Mouse (Mus musculus) limb, embryonic 11.5 days (tissue): Measurements from ENCODE around the gene Ankmy1. TPM values are rescaled to one million over a fixed set of nuclear protein-coding genes. Genes with fewer than 3 reads are reported as not detected.

Experiments used
- ATAC-seq: fragments of 200-750 bp; cut with Nextera tagmentation; 2 replicates; pipeline ENCODE4 v1.8.0; 2017; ENCODE audit warnings: low read depth; ENCODE audit not compliant: insufficient number of reproducible peaks, low FRiP score, low TSS enrichment
- DNase-seq: peaks from one replicate; pipeline ENCODE4 v3.0.0-alpha.2; 2015; ENCODE audit warnings: low spot score
- H3K27ac ChIP-seq: fragments of 300-500 bp; sonication (generic); replicated peaks from 2 replicates; pipeline ENCODE4 v1.5.1; 2014; ENCODE audit warnings: low read depth, mild to moderate bottlenecking, low read length
- H3K27me3 ChIP-seq: fragments of 300-500 bp; sonication (generic); 2 replicates; pipeline ENCODE4 v1.6.1; 2014; ENCODE audit warnings: mild to moderate bottlenecking, low read length, mixed read lengths; ENCODE audit not compliant: control insufficient read depth, insufficient read depth
- H3K36me3 ChIP-seq: fragments of 300-500 bp; sonication (generic); 2 replicates; pipeline ENCODE4 v1.6.1; 2014; ENCODE audit warnings: mild to moderate bottlenecking, low read length, moderate library complexity, mixed read lengths; ENCODE audit not compliant: control insufficient read depth, insufficient read depth
- H3K4me1 ChIP-seq: fragments of 300-500 bp; sonication (generic); 2 replicates; pipeline ENCODE4 v1.6.1; 2014; ENCODE audit warnings: low read length, mixed read lengths; ENCODE audit not compliant: control insufficient read depth, insufficient read depth
- H3K4me2 ChIP-seq: fragments of 300-500 bp; sonication (generic); 2 replicates; pipeline ENCODE4 v1.6.1; 2014; ENCODE audit warnings: low read depth, mild to moderate bottlenecking, moderate library complexity; ENCODE audit not compliant: severe bottlenecking
- H3K4me3 ChIP-seq: fragments of 300-500 bp; sonication (generic); 2 replicates; pipeline ENCODE4 v1.5.1; 2014; ENCODE audit warnings: low read depth, low read length
- H3K9ac ChIP-seq: fragments of 300-500 bp; sonication (generic); 2 replicates; pipeline ENCODE4 v1.6.1; 2014; ENCODE audit warnings: mild to moderate bottlenecking, low read length
- H3K9me3 ChIP-seq: fragments of 300-500 bp; sonication (generic); 2 replicates; pipeline ENCODE4 v1.6.1; 2016; ENCODE audit warnings: low read length; ENCODE audit not compliant: control insufficient read depth
- WGBS: fragments of 180-500 bp; shearing (Covaris S2); extraction: QIAGEN DNeasy Blood & Tissue Kit; methylation state at CpG from one replicate; pipeline ENCODE4 v1.1.7; 2014; 5-methylcytosine and 5-hydroxymethylcytosine counted together
- polyA plus RNA-seq: library from polyadenylated mRNA; unstranded; fragments of >200 nt; fragmentation: Nextera tagmentation; extraction: Ambion mirVana; gene quantifications from 2 replicates; pipeline ENCODE4 v1.2.1, GENCODE M21; 2014

Gene Ankmy1
- 0.47 and 0.92 TPM in 2 replicates for polyA plus RNA-seq

- Histone ChIP-seq H3K4me1 (no peaks in the 10 kb centered on the region), H3K36me3 (no peaks in the 10 kb centered on the region), H3K4me3 (no peak within 1 kb of the TSS), H3K4me2 (peak within 1 kb of the TSS; percentile 33), H3K27me3 (no peaks in the 10 kb centered on the region), H3K27ac (no peak within 1 kb of the TSS), H3K9me3 (no peaks in the 10 kb centered on the region), H3K9ac (no peak within 1 kb of the TSS)
- ATAC-seq (peak; percentile 60; the same call in 1 of the 2 replicates), DNase-seq (peak; percentile 78)
- under 1% methylated on average over 15 of the region's 15 CpGs for WGBS
These were observed at the start of gene Ankmy1 for GRCm38 (mm10) chr1:92902786-92903185. TSS of gene Ankmy1 (minus strand) at chr1:92902906.

- no peak within 1 kb of the TSS for H3K4me2 ChIP-seq
- no peaks in the 10 kb centered on the region for H3K4me1 ChIP-seq
- DNase-seq (no peak), ATAC-seq (no peak)
- 0 out of 2 replicates have a peak within 1 kb of the TSS, but pooled peaks have one; percentile 19 for H3K9ac ChIP-seq
- no peaks in the 10 kb centered on the region for H3K27me3 ChIP-seq
- H3K4me3 ChIP-seq = no peak within 1 kb of the TSS
- no peaks in the 10 kb centered on the region for H3K9me3 ChIP-seq
- 77% methylated on average over 5 of the region's 5 CpGs for WGBS
- H3K27ac ChIP-seq = no peak within 1 kb of the TSS
- H3K36me3 ChIP-seq = 0 out of 2 replicates have a peak, but pooled peaks cover 2% of the 10 kb centered on the region
These were observed 47.9 kb upstream of the Ankmy1 start, which contains the start of gene Gpr35 for GRCm38 (mm10) chr1:92950607-92951006. TSS of gene Gpr35 (plus strand) at chr1:92950865.

GRCm38 (mm10) chr1:92949426-92949825 lies 46.7 kb upstream of the Ankmy1 start:
- no peak overlapping the region for H3K9ac ChIP-seq
- DNase-seq = peak; percentile 38
- 58% methylated on average over 6 of the region's 6 CpGs for WGBS
- no peak overlapping the region for H3K4me3 ChIP-seq
- no peak overlapping the region for H3K4me2 ChIP-seq
- no peak for ATAC-seq
- no peaks in the 10 kb centered on the region for H3K9me3 ChIP-seq
- H3K27me3 ChIP-seq = no peaks in the 10 kb centered on the region
- no peak overlapping the region for H3K27ac ChIP-seq
- 0 out of 2 replicates have a peak, but pooled peaks cover 4% of the 10 kb centered on the region for H3K36me3 ChIP-seq
- H3K4me1 ChIP-seq = no peaks in the 10 kb centered on the region

GRCm38 (mm10) chr1:92947966-92948365 lies 45.3 kb upstream of the Ankmy1 start:
- no peaks in the 10 kb centered on the region for H3K27me3 ChIP-seq
- no peaks in the 10 kb centered on the region for H3K4me1 ChIP-seq
- DNase-seq = no peak
- H3K27ac ChIP-seq = no peak overlapping the region
- H3K4me3 ChIP-seq = no peak overlapping the region
- H3K4me2 ChIP-seq = no peak overlapping the region
- ATAC-seq = no peak
- no peak overlapping the region for H3K9ac ChIP-seq
- H3K36me3 ChIP-seq = peaks cover 4% of the 10 kb centered on the region; the same call in 1 of the 2 replicates
- no peaks in the 10 kb centered on the region for H3K9me3 ChIP-seq
- 96% methylated on average over 3 of the region's 3 CpGs for WGBS

GRCm38 (mm10) chr1:92943219-92943989 lies 40.7 kb upstream of the Ankmy1 start:
- H3K9ac ChIP-seq = no peak overlapping the region
- no peaks in the 10 kb centered on the region for H3K27me3 ChIP-seq
- H3K36me3 ChIP-seq = peaks cover 12% of the 10 kb centered on the region; the same call in 1 of the 2 replicates
- WGBS = 93% methylated on average over 19 of the region's 19 CpGs
- H3K4me2 ChIP-seq = no peak overlapping the region
- DNase-seq = no peak
- no peaks in the 10 kb centered on the region for H3K9me3 ChIP-seq
- H3K27ac ChIP-seq = no peak overlapping the region
- ATAC-seq = no peak
- H3K4me3 ChIP-seq = no peak overlapping the region
- no peaks in the 10 kb centered on the region for H3K4me1 ChIP-seq

GRCm38 (mm10) chr1:92939746-92940145 lies 37.0 kb upstream of the Ankmy1 start:
- Histone ChIP-seq H3K27ac (no peak overlapping the region), H3K4me2 (no peak overlapping the region), H3K36me3 (peaks cover 8% of the 10 kb centered on the region; the same call in 1 of the 2 replicates), H3K9me3 (no peaks in the 10 kb centered on the region), H3K27me3 (no peaks in the 10 kb centered on the region), H3K9ac (no peak overlapping the region), H3K4me3 (no peak overlapping the region), H3K4me1 (peaks cover 7% of the 10 kb centered on the region; the same call in 1 of the 2 replicates)
- WGBS = 95% methylated on average over 4 of the region's 4 CpGs
- ATAC-seq = no peak
- DNase-seq = no peak

- H3K27ac ChIP-seq = no peak overlapping the region
- H3K36me3 ChIP-seq = peaks cover 8% of the 10 kb centered on the region; the same call in 1 of the 2 replicates
- DNase-seq = no peak
- H3K9me3 ChIP-seq = no peaks in the 10 kb centered on the region
- ATAC-seq = no peak
- H3K27me3 ChIP-seq = no peaks in the 10 kb centered on the region
- 87% methylated on average over 3 of the region's 3 CpGs for WGBS
- H3K4me2 ChIP-seq = no peak overlapping the region
- no peak overlapping the region for H3K9ac ChIP-seq
- peaks cover 10% of the 10 kb centered on the region for H3K4me1 ChIP-seq
- no peak overlapping the region for H3K4me3 ChIP-seq
These were observed 35.1 kb upstream of the Ankmy1 start for GRCm38 (mm10) chr1:92937797-92938196.

GRCm38 (mm10) chr1:92936467-92936866 lies 33.8 kb upstream of the Ankmy1 start:
- Histone ChIP-seq H3K27ac (no peak overlapping the region), H3K36me3 (peaks cover 8% of the 10 kb centered on the region; the same call in 1 of the 2 replicates), H3K27me3 (no peaks in the 10 kb centered on the region), H3K4me1 (peaks cover 10% of the 10 kb centered on the region), H3K4me2 (no peak overlapping the region), H3K9ac (no peak overlapping the region), H3K4me3 (no peak overlapping the region), H3K9me3 (no peaks in the 10 kb centered on the region)
- 90% methylated on average over 3 of the region's 3 CpGs for WGBS
- DNase-seq (no peak), ATAC-seq (no peak)
